9 mouse cellular contexts compared by ENCODE assay signal in the genomic region with DNA sequence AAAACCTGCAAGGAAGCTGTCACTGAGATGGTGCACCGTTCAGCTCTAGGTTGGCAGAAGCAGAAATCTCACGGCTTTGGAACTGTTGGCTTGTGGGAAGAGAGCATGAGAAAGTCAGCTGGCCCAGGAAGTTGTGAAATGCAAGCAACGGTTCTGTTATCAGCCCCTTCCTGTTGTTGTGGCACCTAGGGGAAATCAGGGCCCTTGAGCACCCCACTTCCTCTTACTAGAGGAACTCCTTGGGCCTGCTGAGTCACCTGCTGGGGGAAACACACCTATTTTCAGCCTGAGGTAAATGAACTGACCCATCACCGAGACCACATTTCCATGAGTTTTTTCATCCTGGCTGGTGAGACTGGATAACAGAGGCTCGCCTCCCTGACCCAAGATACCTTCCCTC.
DNase-seq lines count a peak whose midpoint lies in the region; ATAC-seq and TF ChIP-seq lines count a peak whose summit lies in the region.
"Had no signal": no experiment of that assay in that cellular context is flagged by ENCODE, and none has a peak within 500 bp of the region (broad histone marks: within the 10 kb centered on the region; RNA-seq: fewer than 3 reads in every experiment).

No protein-coding gene starts in this region.

- TF ChIP-seq EP300 in CH12.LX (IDR thresholded peaks at IDR 0.05; ENCODE audit: low read length) = peak; percentile 72
- TF ChIP-seq EP300 in stomach, postnatal 0 days (optimal IDR thresholded peaks at IDR 0.05) = no peak

- 68% methylated on average over 5 of the region's 5 CpGs for WGBS in stomach, postnatal 0 days

- peaks cover 3 to 19% of the 10 kb centered on the region in 2 experiments for H3K36me3 ChIP-seq in CH12.LX (replicated peaks in 1 of 2; ENCODE audit: control insufficient read depth in 1 of 2, insufficient read depth in 1 of 2, low read length in 1 of 2)
- no peaks in the 10 kb centered on the region for H3K36me3 ChIP-seq in stomach, postnatal 0 days (ENCODE audit: control insufficient read depth, insufficient read depth, low read length)

- TF ChIP-seq RAD21 in CH12.LX (IDR thresholded peaks at IDR 0.05; ENCODE audit: low read depth, low read length) = no peak

- H3K4me3 ChIP-seq in CH12.LX (replicated peaks in 1 of 3; ENCODE audit: low read depth in 2 of 3, low read length in 2 of 3, poor library complexity in 1 of 3) = no peak overlapping the region
- no peak overlapping the region for H3K4me3 ChIP-seq in stomach, postnatal 0 days (ENCODE audit: low read depth, low read length)

- TF ChIP-seq POLR2A in CH12.LX (IDR thresholded peaks at IDR 0.05; ENCODE audit: low read depth, low read length) = no peak

- peak; percentile 85 for ATAC-seq in hematopoietic stem cell, adult 5-6 weeks (replicated peaks in 1 of 2; ENCODE audit: insufficient read depth in 1 of 2, low FRiP score in 2 of 2, low TSS enrichment in 1 of 2, low read depth in 1 of 2, poor library complexity in 2 of 2, severe bottlenecking in 2 of 2)
- peak; percentile 79 for ATAC-seq in megakaryocyte, adult 5-6 weeks (ENCODE audit: poor library complexity, severe bottlenecking)
- peak; percentile 39; the same call in 1 of the 2 replicates for ATAC-seq in stomach, postnatal 0 days (ENCODE audit: low FRiP score, low TSS enrichment)

- in situ Hi-C loops in CH12.LX (cut with MboI; ENCODE audit: low pct_ligation_motif_present, low pct_unique_long_range_greater_than_20kb, low sequenced_read_pairs) = no loop called here

- H3K27me3 ChIP-seq in CH12.LX (replicated peaks) = no peaks in the 10 kb centered on the region
- H3K27me3 ChIP-seq in stomach, postnatal 0 days (ENCODE audit: control insufficient read depth, insufficient read depth, low read length) = no peaks in the 10 kb centered on the region

- H3K79me2 ChIP-seq in CH12.LX (replicated peaks; ENCODE audit: control insufficient read depth, extremely low read depth, insufficient read depth, poor library complexity, severe bottlenecking) = no peaks in the 10 kb centered on the region

- DNase-seq in CH12.LX (ENCODE audit: extremely low read depth) = peak; percentile 74
- no peak for DNase-seq in stomach, postnatal 0 days (ENCODE audit: low spot score)
- DNase-seq in yolk sac, embryonic 10.5 days (ENCODE audit: low spot score) = no peak
- no peak for DNase-seq in ovary, postnatal 14 days (ENCODE audit: low spot score)
- DNase-seq in cerebellum, postnatal 4 days (ENCODE audit: low spot score in 2 of 2) = no peak
- DNase-seq: layer of hippocampus, postnatal 36 days; midbrain, embryonic 14.5 days had no signal

- no peak for TF ChIP-seq CTCF in CH12.LX (conservative IDR thresholded peaks at IDR 0.05 in 1 of 2, IDR thresholded peaks at IDR 0.05 in 1 of 2; ENCODE audit: low read depth in 2 of 2, low read length in 2 of 2)
- TF ChIP-seq CTCF in stomach, postnatal 0 days (IDR thresholded peaks at IDR 0.05; ENCODE audit: low read depth) = no peak

- H3K4me2 ChIP-seq in CH12.LX (ENCODE audit: insufficient read depth, low read depth, poor library complexity, severe bottlenecking) = peak overlapping the region; percentile 44; the same call in 1 of the 2 replicates
- H3K4me2 ChIP-seq in stomach, postnatal 0 days (replicated peaks; ENCODE audit: low read depth) = no peak overlapping the region

- dilution Hi-C loops in CH12.LX (cut with MboI; ENCODE audit: extremely low pct_ligation_motif_present, extremely low pct_unique_long_range_greater_than_20kb, low sequenced_read_pairs) = no loop called here

- peak overlapping the region; percentile 25; the same call in 1 of the 2 replicates for H3K27ac ChIP-seq in CH12.LX (ENCODE audit: insufficient read depth, low read depth)
- no peak overlapping the region for H3K27ac ChIP-seq in stomach, postnatal 0 days (replicated peaks)

- H3K4me1 ChIP-seq in CH12.LX (ENCODE audit: control insufficient read depth in 1 of 2, insufficient read depth in 2 of 2) = peaks cover 22 to 53% of the 10 kb centered on the region in 2 experiments
- no peaks in the 10 kb centered on the region; the same call in 1 of the 2 replicates for H3K4me1 ChIP-seq in stomach, postnatal 0 days (replicated peaks; ENCODE audit: control insufficient read depth, insufficient read depth)

- peaks cover 24% of the 10 kb centered on the region for H3K9me3 ChIP-seq in CH12.LX (replicated peaks; ENCODE audit: low read length)
- H3K9me3 ChIP-seq in stomach, postnatal 0 days (ENCODE audit: control insufficient read depth, low read length) = no peaks in the 10 kb centered on the region

- no peak overlapping the region; the same call in 1 of the 2 replicates for H3K9ac ChIP-seq in CH12.LX (ENCODE audit: insufficient read depth, low read depth)
- H3K9ac ChIP-seq in stomach, postnatal 0 days (ENCODE audit: low read length) = no peak overlapping the region

TF ChIP-seq in CH12.LX, 34 proteins besides CTCF, POLR2A, EP300 and RAD21:
- TF ChIP-seq MAX (IDR thresholded peaks at IDR 0.05; ENCODE audit: low read length) = 0 out of 2 replicates have a peak, but pooled peaks have one; percentile 43
- no peak for TF ChIP-seq CHD1 (IDR thresholded peaks at IDR 0.05; ENCODE audit: low read depth, low read length)
- no peak for TF ChIP-seq SMC3 (IDR thresholded peaks at IDR 0.05; ENCODE audit: low read depth, low read length)
- no peak for TF ChIP-seq ZC3H11A (IDR thresholded peaks at IDR 0.05; ENCODE audit: low read depth, low read length)
- 0 out of 2 replicates have a peak, but pooled peaks have one; percentile 21 for TF ChIP-seq JUND (conservative IDR thresholded peaks at IDR 0.05; ENCODE audit: low read depth, low read length)
- TF ChIP-seq TCF12 (IDR thresholded peaks at IDR 0.05; ENCODE audit: low read depth, low read length) = peak; percentile 58; the same call in 1 of the 2 replicates
- TF ChIP-seq KAT2A (IDR thresholded peaks at IDR 0.05; ENCODE audit: insufficient replicate concordance, low read length) = no peak
- TF ChIP-seq ELF1 (IDR thresholded peaks at IDR 0.05; ENCODE audit: low read depth, low read length) = peak; percentile 74
- no peak for TF ChIP-seq IRF4 (IDR thresholded peaks at IDR 0.05; ENCODE audit: low read depth, low read length)
- TF ChIP-seq MXI1 (IDR thresholded peaks at IDR 0.05; ENCODE audit: low read depth, low read length) = no peak
- TF ChIP-seq MAFK (IDR thresholded peaks at IDR 0.05; ENCODE audit: insufficient replicate concordance, low read length) = 0 out of 2 replicates have a peak, but pooled peaks have one; percentile 49
- peak; percentile 46; the same call in 1 of the 2 replicates for TF ChIP-seq HCFC1 (IDR thresholded peaks at IDR 0.05; ENCODE audit: low read depth, low read length)
- no peak for TF ChIP-seq PAX5 (IDR thresholded peaks at IDR 0.05; ENCODE audit: low read length)
- TF ChIP-seq BHLHE40 (IDR thresholded peaks at IDR 0.05; ENCODE audit: low read depth, low read length) = peak; percentile 81
- no peak for TF ChIP-seq NRF1 (IDR thresholded peaks at IDR 0.05; ENCODE audit: low read depth, low read length)
- no peak for TF ChIP-seq USF2 (conservative IDR thresholded peaks at IDR 0.05; ENCODE audit: low read depth, low read length)
- peak; percentile 77; the same call in 1 of the 2 replicates for TF ChIP-seq MEF2A (IDR thresholded peaks at IDR 0.05; ENCODE audit: borderline replicate concordance, low read depth, low read length)
- no peak for TF ChIP-seq MYC (IDR thresholded peaks at IDR 0.05; ENCODE audit: low read depth, low read length)
- no peak for TF ChIP-seq RCOR1 (conservative IDR thresholded peaks at IDR 0.05; ENCODE audit: low read depth, low read length)
- no peak for TF ChIP-seq GABPA (IDR thresholded peaks at IDR 0.05; ENCODE audit: insufficient replicate concordance, low read depth, low read length)
- no peak for TF ChIP-seq TBP (conservative IDR thresholded peaks at IDR 0.05; ENCODE audit: low read depth, low read length)
- TF ChIP-seq ETS1 (conservative IDR thresholded peaks at IDR 0.05; ENCODE audit: low read depth, low read length) = peak; percentile 79
- TF ChIP-seq CHD2 (IDR thresholded peaks at IDR 0.05; ENCODE audit: low read length) = peak; percentile 28; the same call in 1 of the 2 replicates
